Mouse (Mus musculus) kidney, postnatal 36 days (tissue): Measurements from ENCODE around the gene Cercam.
"Not testable (repeated sequence)": the region's sequence is repeated elsewhere in the genome, so short reads cannot be mapped to it uniquely, and the experiment has no call there.

Source experiments
- DNase-seq, 2 experiments: peaks; one replicate each; pipeline ENCODE4 v3.0.0; 2021 to 2022; ENCODE audit warnings: mixed read lengths in 2 of 2

Cercam gene

GRCm38 (mm10) chr2:29898081-29898480 is 29.1 kb downstream of the Cercam start:
- no peak for DNase-seq

- no peak for DNase-seq
Observed at GRCm38 (mm10) chr2:29902194-29902593, 33.2 kb downstream of the Cercam start.

- DNase-seq, result not testable (repeated sequence)
Observed at GRCm38 (mm10) chr2:29908171-29908570, 39.2 kb downstream of the Cercam start.

GRCm38 (mm10) chr2:29910042-29910441 is 41.1 kb downstream of the Cercam start:
- DNase-seq, result peak in 1 of 2 experiments; percentile 37

GRCm38 (mm10) chr2:29917621-29918020 is 48.7 kb downstream of the Cercam start:
- peak in 1 of 2 experiments; percentile 11 for DNase-seq

GRCm38 (mm10) chr2:29922011-29922410 is 53.0 kb downstream of the Cercam start:
- DNase-seq, result peak; percentile 69 to 85

GRCm38 (mm10) chr2:29926542-29926941 is 57.6 kb downstream of the Cercam start:
- peak; percentile 83 to 90 for DNase-seq

GRCm38 (mm10) chr2:29930506-29930905 is 61.5 kb downstream of the Cercam start:
- no peak for DNase-seq

- DNase-seq, result no peak
Observed at GRCm38 (mm10) chr2:29931194-29931593, 62.2 kb downstream of the Cercam start.
